Mouse (Mus musculus): ENCODE measurements around the gene Ttc7b. TPM values are rescaled to one million over a fixed set of nuclear protein-coding genes. Genes with fewer than 3 reads are reported as not detected.

Gene Ttc7b
- polyA plus RNA-seq, 1 experiment from 2014 or later: 1.0 TPM

DNA sequence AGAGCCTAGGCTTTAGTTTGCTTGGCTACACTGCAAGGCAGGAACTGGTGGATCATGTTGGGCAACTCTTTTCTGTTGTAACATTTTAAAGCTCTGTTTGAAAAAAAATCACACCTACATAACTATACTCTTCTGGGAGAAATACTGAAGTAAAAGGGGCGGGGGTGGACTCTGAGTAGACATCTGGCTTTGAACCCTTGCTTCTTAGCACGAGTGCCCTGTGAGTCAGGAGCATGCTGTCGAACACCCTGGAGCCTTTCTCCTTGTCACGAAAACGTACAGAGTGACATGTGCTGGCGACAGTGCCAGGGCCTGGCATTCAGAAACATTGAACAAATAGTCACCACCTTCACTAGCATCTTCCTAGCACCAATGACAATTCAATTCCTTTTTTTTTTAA is 43.2 kb downstream of the Ttc7b start:
- H3K9ac ChIP-seq: no peak overlapping the region
- ATAC-seq (ENCODE audit: insufficient read depth): no peak
- H3K27me3 ChIP-seq: no peaks in the 10 kb centered on the region
- H3K4me2 ChIP-seq: no peak overlapping the region
- peaks cover 13% of the 10 kb centered on the region; the same call in 1 of the 2 replicates for H3K4me1 ChIP-seq (replicated peaks)
- H3K36me3 ChIP-seq (replicated peaks): no peaks in the 10 kb centered on the region
- H3K9me3 ChIP-seq (replicated peaks): no peaks in the 10 kb centered on the region
- H3K4me3 ChIP-seq (replicated peaks): no peak overlapping the region
- H3K27ac ChIP-seq (replicated peaks): no peak overlapping the region
- 58% methylated on average over 6 of the region's 6 CpGs for WGBS (ENCODE audit: insufficient replicate concordance)

DNA sequence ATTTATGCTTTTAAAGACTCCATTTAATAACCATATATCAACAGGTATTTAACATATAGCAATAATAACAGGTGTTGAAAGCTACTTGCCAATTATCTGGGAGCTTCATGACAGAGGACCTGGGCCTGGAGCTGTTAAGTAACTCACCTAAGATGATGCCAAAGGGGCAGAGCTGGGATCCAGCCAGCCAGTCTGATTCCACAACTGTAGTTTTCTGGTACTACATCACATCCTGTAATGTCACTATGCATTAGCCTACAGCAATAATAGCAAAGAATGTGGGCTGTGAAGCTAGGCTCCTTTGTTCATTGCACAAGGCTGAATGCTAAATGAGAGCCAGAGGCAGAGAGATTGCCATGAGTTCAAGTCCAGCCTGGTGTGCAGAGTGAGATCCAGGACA is 44.3 kb downstream of the Ttc7b start:
- H3K9me3 ChIP-seq (replicated peaks): no peaks in the 10 kb centered on the region
- no peak overlapping the region for H3K4me2 ChIP-seq
- H3K4me3 ChIP-seq (replicated peaks): no peak overlapping the region
- H3K4me1 ChIP-seq (replicated peaks): peaks cover 13% of the 10 kb centered on the region; the same call in 1 of the 2 replicates
- no peaks in the 10 kb centered on the region for H3K27me3 ChIP-seq
- H3K9ac ChIP-seq: no peak overlapping the region
- no peak for ATAC-seq (ENCODE audit: insufficient read depth)
- no peaks in the 10 kb centered on the region for H3K36me3 ChIP-seq (replicated peaks)
- H3K27ac ChIP-seq (replicated peaks): no peak overlapping the region

DNA sequence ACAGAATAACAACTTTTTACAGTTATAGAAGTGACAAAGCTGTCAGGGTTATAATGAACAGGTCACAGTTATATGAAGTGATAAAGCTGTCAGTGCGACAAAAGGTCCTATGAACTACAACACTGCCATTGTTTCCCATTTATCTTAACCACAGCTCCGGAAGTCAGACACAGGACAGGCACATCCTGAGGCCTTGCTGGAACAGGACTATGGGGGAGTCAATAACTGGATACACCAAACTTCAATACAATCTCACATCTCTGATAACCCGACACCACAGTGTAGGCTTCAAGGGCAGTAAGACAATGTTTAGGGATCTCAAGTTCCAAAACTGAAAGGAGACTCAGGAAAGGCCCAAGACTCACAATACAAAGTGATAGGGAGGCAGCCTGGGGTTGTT is 45.1 kb downstream of the Ttc7b start:
- Histone ChIP-seq H3K36me3 (replicated peaks) (no peaks in the 10 kb centered on the region), H3K9ac (no peak overlapping the region), H3K27ac (replicated peaks) (no peak overlapping the region), H3K9me3 (replicated peaks) (no peaks in the 10 kb centered on the region), H3K4me2 (no peak overlapping the region), H3K4me3 (replicated peaks) (no peak overlapping the region), H3K27me3 (no peaks in the 10 kb centered on the region), H3K4me1 (replicated peaks) (peaks cover 12% of the 10 kb centered on the region; the same call in 1 of the 2 replicates)
- 28% methylated on average over 3 of the region's 3 CpGs for whole genome bisulfite sequencing (ENCODE audit: insufficient replicate concordance)
- ATAC-seq (ENCODE audit: insufficient read depth): no peak

DNA sequence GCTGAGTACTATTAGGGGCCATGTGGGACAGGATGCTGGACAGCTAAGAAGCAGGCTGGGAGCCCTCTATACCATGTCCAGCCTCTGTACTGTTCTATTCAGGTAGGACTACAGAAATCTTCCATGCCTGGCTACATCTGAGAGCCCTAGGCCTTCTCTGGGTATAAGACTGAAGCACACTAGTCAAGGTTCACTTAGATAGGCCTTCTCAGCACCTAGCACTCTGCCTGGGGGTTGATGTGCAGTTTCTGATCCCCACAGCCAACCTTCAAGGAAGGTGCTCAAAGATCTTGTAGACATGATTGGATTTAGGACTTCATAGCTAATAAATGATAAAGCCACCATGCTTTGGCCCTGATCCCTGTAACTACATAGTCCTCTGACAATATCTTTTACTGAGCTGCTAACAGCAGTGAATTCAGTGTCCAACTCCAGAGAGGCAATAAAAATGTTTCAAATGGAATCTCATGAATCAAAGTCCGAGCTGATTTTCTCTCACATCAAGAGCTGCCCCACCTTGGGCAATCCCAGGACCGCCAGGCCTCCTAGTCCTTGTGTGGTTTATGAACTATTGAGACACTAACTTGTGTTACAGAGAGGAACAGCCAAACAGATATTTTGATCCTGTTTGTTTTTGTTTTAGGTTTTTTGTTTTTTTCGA is 45.8 kb downstream of the Ttc7b start:
- 67% methylated on average over 3 of the region's 3 CpGs for WGBS (ENCODE audit: insufficient replicate concordance)
- H3K9me3 ChIP-seq (replicated peaks): no peaks in the 10 kb centered on the region
- peaks cover 7% of the 10 kb centered on the region; the same call in 1 of the 2 replicates for H3K4me1 ChIP-seq (replicated peaks)
- H3K4me2 ChIP-seq: no peak overlapping the region
- no peaks in the 10 kb centered on the region for H3K36me3 ChIP-seq (replicated peaks)
- no peak overlapping the region for H3K9ac ChIP-seq
- H3K27me3 ChIP-seq: no peaks in the 10 kb centered on the region
- H3K27ac ChIP-seq (replicated peaks): no peak overlapping the region
- H3K4me3 ChIP-seq (replicated peaks): no peak overlapping the region
- ATAC-seq (ENCODE audit: insufficient read depth): no peak

DNA sequence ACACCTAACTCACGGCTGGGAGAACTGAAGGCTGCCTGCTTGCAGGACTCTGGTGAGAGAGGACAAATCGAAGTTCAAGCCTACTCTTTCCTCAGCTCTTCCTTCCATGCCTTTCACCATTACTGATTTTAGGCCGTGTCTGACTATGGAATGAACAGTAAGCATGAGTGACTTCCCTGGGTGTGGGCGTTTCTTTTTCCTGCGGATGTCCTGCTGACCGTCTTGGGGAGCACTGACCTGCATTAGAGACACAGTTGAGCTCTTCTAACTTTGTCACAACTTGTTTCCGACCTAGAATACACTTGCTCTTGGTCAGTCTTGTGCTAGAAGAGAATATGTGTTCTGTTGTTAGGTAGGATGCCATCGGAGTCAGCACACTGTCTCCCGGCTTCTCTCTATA is 50.3 kb downstream of the Ttc7b start:
- no peak for ATAC-seq (ENCODE audit: insufficient read depth)
- Histone ChIP-seq H3K27me3 (no peaks in the 10 kb centered on the region), H3K9ac (no peak overlapping the region), H3K36me3 (replicated peaks) (no peaks in the 10 kb centered on the region), H3K27ac (replicated peaks) (no peak overlapping the region), H3K9me3 (replicated peaks) (no peaks in the 10 kb centered on the region), H3K4me3 (replicated peaks) (no peak overlapping the region), H3K4me2 (no peak overlapping the region), H3K4me1 (replicated peaks) (no peaks in the 10 kb centered on the region)
- 67% methylated on average over 9 of the region's 9 CpGs for WGBS (ENCODE audit: insufficient replicate concordance)

DNA sequence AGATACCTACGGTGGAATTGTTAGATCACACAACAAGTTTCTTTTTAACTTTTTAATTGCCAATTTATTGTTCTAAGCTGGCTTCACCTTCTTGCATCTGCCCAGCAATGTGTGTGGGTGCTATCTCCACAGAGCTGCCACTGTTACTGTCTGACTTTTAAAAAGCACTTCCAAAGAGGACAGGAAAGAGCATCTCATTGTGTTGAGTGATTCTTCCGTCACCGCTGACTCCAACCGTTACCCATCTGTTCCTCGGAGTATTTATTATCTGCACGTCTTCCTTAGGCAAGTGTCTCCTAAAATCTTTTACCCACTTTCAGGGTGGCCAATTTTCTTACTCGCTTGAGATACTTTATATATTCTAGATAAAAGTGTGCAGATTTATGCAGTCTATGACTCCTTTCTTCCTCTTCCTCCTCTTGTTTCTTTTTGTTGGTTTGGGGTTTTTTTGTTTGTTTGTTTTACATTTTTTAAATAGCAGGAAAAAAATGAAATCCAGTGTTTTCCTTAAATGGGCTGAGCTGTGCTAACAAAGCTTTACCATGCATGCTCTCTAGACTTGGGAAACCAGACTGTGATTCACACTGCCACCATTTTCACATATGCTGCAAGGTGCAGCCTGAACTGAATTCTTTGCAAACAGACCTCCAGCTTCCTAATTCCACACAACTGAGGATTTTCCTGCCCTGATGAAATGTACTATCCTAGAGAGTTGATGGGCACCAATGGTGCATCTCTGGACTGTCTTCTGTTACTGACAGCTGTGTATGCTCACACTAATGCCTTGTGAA is 50.9 kb downstream of the Ttc7b start:
- Histone ChIP-seq H3K9me3 (replicated peaks) (no peaks in the 10 kb centered on the region), H3K36me3 (replicated peaks) (no peaks in the 10 kb centered on the region), H3K4me2 (no peak overlapping the region), H3K9ac (no peak overlapping the region), H3K27me3 (no peaks in the 10 kb centered on the region), H3K4me1 (replicated peaks) (no peaks in the 10 kb centered on the region), H3K4me3 (replicated peaks) (no peak overlapping the region), H3K27ac (replicated peaks) (no peak overlapping the region)
- WGBS (ENCODE audit: insufficient replicate concordance): 75% methylated on average over 7 of the region's 7 CpGs
- ATAC-seq (ENCODE audit: insufficient read depth): no peak

DNA sequence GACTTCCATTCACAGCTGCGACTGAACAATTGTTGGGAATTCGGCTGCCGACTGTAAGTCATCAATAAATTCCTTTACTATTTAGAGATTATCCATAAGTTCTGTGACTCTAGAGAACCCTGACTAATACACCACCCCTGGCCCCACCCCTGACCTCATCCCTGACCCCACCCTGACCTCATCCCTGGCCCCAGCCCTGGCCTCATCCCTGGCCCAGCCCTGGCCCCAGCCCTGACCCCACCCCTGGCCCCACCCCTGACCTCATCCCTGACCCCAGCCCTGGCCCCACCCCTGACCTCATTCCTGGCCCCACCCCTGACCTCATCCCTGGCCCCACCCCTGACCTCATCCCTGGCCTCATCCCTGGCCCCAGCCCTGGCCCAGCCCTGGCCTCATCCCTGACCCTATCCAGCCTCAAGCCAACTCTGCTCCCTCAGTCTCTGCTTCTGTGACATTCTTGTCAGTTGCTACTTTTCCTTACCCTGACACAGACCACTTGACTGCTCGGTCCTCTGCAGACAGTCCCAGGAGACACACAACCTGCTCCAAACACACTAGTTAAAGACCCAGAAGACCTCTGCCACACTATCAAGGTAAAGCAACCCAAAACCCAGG is 55.4 kb downstream of the Ttc7b start:
- H3K4me1 ChIP-seq (replicated peaks): no peaks in the 10 kb centered on the region
- no peaks in the 10 kb centered on the region for H3K36me3 ChIP-seq (replicated peaks)
- no peaks in the 10 kb centered on the region for H3K9me3 ChIP-seq (replicated peaks)
- no peak overlapping the region for H3K27ac ChIP-seq (replicated peaks)
- H3K4me3 ChIP-seq (replicated peaks): no peak overlapping the region
- WGBS (ENCODE audit: insufficient replicate concordance): 67% methylated on average over 2 of the region's 4 CpGs
- H3K9ac ChIP-seq: no peak overlapping the region
- H3K27me3 ChIP-seq: no peaks in the 10 kb centered on the region
- H3K4me2 ChIP-seq: no peak overlapping the region
- no peak; the same call in 1 of the 2 replicates for ATAC-seq (ENCODE audit: insufficient read depth)

DNA sequence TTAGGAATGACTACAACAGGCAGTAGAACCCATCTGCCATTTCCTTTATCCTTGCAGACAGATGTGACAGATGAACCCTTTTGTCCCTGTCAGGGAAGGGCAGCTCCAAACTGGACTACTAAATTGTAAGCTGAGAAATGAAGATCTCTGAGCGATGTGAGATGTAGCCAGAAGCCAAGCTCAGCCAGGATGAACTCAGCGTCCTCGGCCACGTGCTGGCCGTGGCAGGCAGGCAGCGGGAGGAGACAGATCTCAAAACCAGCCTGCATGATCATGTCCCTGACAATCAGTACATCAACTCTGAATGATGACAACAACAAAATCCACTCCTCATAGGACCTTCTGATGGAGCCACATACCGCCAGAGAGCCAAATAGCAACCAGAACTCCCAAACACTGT is 62.9 kb downstream of the Ttc7b start:
- Histone ChIP-seq H3K4me2 (no peak overlapping the region), H3K4me3 (replicated peaks) (no peak overlapping the region), H3K27ac (replicated peaks) (no peak overlapping the region), H3K36me3 (replicated peaks) (no peaks in the 10 kb centered on the region), H3K27me3 (no peaks in the 10 kb centered on the region), H3K4me1 (replicated peaks) (no peaks in the 10 kb centered on the region), H3K9me3 (replicated peaks) (no peaks in the 10 kb centered on the region), H3K9ac (no peak overlapping the region)
- WGBS (ENCODE audit: insufficient replicate concordance): 77% methylated on average over 7 of the region's 7 CpGs
- no peak for ATAC-seq (ENCODE audit: insufficient read depth)

DNA sequence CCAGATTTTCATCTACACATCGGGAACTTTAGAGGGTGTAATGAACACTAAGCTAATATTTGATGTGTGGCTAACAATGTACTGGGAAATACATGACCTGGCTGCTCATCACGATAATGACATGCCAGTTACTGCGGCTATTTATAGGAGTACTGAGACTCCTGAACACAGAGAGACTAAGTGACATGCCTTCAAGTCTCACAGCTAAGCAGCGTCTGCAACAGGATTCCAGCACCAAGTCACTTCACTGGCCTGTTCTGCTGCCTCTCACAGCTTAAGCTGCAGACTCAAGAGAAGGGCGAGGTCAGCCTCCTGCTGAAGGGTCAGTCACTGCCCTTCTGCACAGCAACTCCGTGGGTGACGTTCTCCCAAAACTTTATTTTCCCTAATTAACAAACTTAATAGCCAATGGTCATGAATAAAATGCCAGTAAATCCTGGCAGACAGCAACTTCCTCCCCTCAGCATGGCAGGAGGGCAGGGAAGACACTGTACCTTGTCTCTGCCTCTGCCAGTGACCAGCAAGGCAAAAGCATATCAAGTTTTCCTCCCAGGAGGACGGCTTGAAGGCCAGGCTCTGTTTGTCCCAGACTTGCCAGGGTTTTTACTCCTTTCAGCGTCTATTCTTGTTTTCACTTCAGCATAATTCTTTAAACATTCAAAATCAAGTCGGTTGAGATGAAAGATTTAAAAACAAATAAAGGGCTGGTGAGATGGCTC is 64.2 kb downstream of the Ttc7b start:
- Histone ChIP-seq H3K27ac (replicated peaks) (no peak overlapping the region), H3K4me3 (replicated peaks) (no peak overlapping the region), H3K4me1 (replicated peaks) (no peaks in the 10 kb centered on the region), H3K27me3 (no peaks in the 10 kb centered on the region), H3K36me3 (replicated peaks) (no peaks in the 10 kb centered on the region), H3K4me2 (no peak overlapping the region), H3K9ac (no peak overlapping the region), H3K9me3 (replicated peaks) (no peaks in the 10 kb centered on the region)
- ATAC-seq (ENCODE audit: insufficient read depth): no peak
- 61% methylated on average over 10 of the region's 10 CpGs for WGBS (ENCODE audit: insufficient replicate concordance)

DNA sequence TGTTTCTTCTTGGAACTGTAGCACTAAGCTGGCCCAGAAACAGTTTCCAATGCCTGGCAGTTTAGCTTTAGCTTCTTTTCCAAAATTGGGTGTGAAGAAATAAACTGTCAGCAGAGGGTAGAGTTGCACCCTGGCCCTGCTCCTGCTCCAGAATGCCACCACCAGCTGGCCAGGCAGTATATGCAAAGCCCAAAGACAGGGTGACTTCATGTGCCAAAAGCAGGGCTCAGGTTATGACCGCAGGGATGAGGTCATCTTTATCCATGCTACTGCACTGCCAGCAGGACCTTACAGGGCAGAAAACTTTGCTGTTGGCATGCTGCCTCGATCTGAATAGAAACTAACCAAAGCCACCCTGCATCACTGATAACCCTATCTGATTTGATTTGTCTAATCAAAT is 65.2 kb downstream of the Ttc7b start:
- 67% methylated on average over 2 of the region's 2 CpGs for WGBS (ENCODE audit: insufficient replicate concordance)
- Histone ChIP-seq H3K4me3 (replicated peaks) (no peak overlapping the region), H3K9ac (no peak overlapping the region), H3K9me3 (replicated peaks) (no peaks in the 10 kb centered on the region), H3K27me3 (no peaks in the 10 kb centered on the region), H3K27ac (replicated peaks) (no peak overlapping the region), H3K36me3 (replicated peaks) (no peaks in the 10 kb centered on the region), H3K4me2 (no peak overlapping the region), H3K4me1 (replicated peaks) (no peaks in the 10 kb centered on the region)
- ATAC-seq (ENCODE audit: insufficient read depth): no peak

DNA sequence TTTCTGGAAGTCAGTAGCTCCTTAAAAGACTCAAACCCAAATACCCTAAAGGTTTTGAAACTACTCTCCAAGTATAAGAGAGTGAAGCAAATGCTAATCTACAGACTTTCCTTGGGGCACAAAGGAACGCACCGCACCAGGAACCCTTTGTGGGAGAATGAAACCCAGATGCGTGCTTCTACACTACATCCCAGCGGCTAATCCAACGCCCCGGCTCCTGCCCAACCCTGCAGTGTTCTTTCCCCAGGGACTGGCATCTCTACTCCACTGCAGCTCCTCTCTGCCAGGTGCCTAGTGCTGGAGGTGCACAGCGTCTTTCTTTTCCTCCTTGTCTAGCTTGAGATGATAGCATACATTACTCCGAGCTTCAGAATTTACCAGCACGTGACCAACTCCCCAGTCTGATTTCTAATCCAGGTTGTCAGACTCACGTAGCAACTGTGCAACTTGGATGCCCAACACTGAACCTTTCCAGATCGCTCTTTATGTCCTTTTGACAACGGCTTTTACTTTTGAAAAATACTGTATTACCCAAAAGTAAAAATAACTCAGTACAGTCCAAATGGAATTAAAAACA is 72.8 kb downstream of the Ttc7b start:
- no peak overlapping the region for H3K4me3 ChIP-seq (replicated peaks)
- H3K27ac ChIP-seq (replicated peaks): no peak overlapping the region
- H3K4me1 ChIP-seq (replicated peaks): no peaks in the 10 kb centered on the region
- no peak for ATAC-seq (ENCODE audit: insufficient read depth)
- H3K9me3 ChIP-seq (replicated peaks): no peaks in the 10 kb centered on the region
- 79% methylated on average over 12 of the region's 12 CpGs for WGBS (ENCODE audit: insufficient replicate concordance)
- no peaks in the 10 kb centered on the region for H3K27me3 ChIP-seq
- H3K36me3 ChIP-seq (replicated peaks): no peaks in the 10 kb centered on the region
- no peak overlapping the region for H3K9ac ChIP-seq
- H3K4me2 ChIP-seq: no peak overlapping the region
